Mouse (Mus musculus): Measurements from ENCODE around the gene Agbl4.

- TF ChIP-seq FLI1 (IDR thresholded peaks at IDR 0.05; ENCODE audit: low read length): no peak
- no peak for TF ChIP-seq GATA1 (IDR thresholded peaks at IDR 0.05; ENCODE audit: borderline replicate concordance, low read length)
These were observed 1019.1 kb downstream of the Agbl4 start for GRCm38 (mm10) chr4:111416551-111416950.

Measured in megakaryocyte, embryonic 14.5 days (primary cell).